Mouse (Mus musculus) embryonic facial prominence, embryonic 14.5 days (tissue): Measurements from ENCODE around the gene Slc5a5. TPM values are rescaled to one million over a fixed set of nuclear protein-coding genes. Genes with fewer than 3 reads are reported as not detected.

ENCODE experiments used
- ATAC-seq: fragments of 200-750 bp; cut with Nextera tagmentation; 2 replicates; pipeline ENCODE4 v1.8.0; 2017; ENCODE audit warnings: low read depth, moderate number of reproducible peaks, moderate TSS enrichment
- DNase-seq: peaks from one replicate; pipeline ENCODE4 v3.0.0-alpha.2; 2015; ENCODE audit warnings: low spot score
- H3K27ac ChIP-seq: fragments of 300-500 bp; sonication (generic); replicated peaks from 2 replicates; pipeline ENCODE4 v1.5.1; 2014; ENCODE audit warnings: low read depth, mild to moderate bottlenecking, low read length, moderate library complexity
- H3K27me3 ChIP-seq: fragments of 300-500 bp; sonication (generic); replicated peaks from 2 replicates; pipeline ENCODE4 v1.6.1; 2014; ENCODE audit warnings: low read length; ENCODE audit not compliant: control insufficient read depth, insufficient read depth
- H3K36me3 ChIP-seq: fragments of 300-500 bp; sonication (generic); 2 replicates; pipeline ENCODE4 v1.6.1; 2014; ENCODE audit warnings: low read length, mixed read lengths; ENCODE audit not compliant: control insufficient read depth, insufficient read depth
- H3K4me1 ChIP-seq: fragments of 300-500 bp; sonication (generic); 2 replicates; pipeline ENCODE4 v1.6.1; 2014; ENCODE audit warnings: antibody characterized with exemption, low read length; ENCODE audit not compliant: control insufficient read depth, insufficient read depth
- H3K4me2 ChIP-seq: fragments of 300-500 bp; sonication (generic); 2 replicates; pipeline ENCODE4 v1.6.1; 2014; ENCODE audit warnings: low read depth, mild to moderate bottlenecking, low read length, moderate library complexity, mixed read lengths
- H3K4me3 ChIP-seq: fragments of 300-500 bp; sonication (generic); 2 replicates; pipeline ENCODE4 v1.5.1; 2014; ENCODE audit warnings: low read depth, mild to moderate bottlenecking, low read length
- H3K9ac ChIP-seq: fragments of 300-500 bp; sonication (generic); 2 replicates; pipeline ENCODE4 v1.6.1; 2014; ENCODE audit warnings: low read depth, mild to moderate bottlenecking, low read length, moderate library complexity, mixed read lengths
- H3K9me3 ChIP-seq: fragments of 300-500 bp; sonication (generic); 2 replicates; pipeline ENCODE4 v1.6.1; 2016; ENCODE audit warnings: low read length; ENCODE audit not compliant: control insufficient read depth
- WGBS: fragments of 180-500 bp; shearing (Covaris S2); extraction: QIAGEN DNeasy Blood & Tissue Kit; methylation state at CpG from one replicate; pipeline ENCODE4 v1.1.7; 2014; 5-methylcytosine and 5-hydroxymethylcytosine counted together
- polyA plus RNA-seq: library from polyadenylated mRNA; unstranded; fragments of >200 nt; fragmentation: Nextera tagmentation; extraction: Ambion mirVana; gene quantifications from 2 replicates; pipeline ENCODE4 v1.2.1, GENCODE M21; 2014

Gene Slc5a5
- polyA plus RNA-seq, 1 experiment from 2014 or later: 0.42 TPM

- Histone ChIP-seq H3K4me3 (no peak overlapping the region), H3K4me1 (no peaks in the 10 kb centered on the region), H3K9me3 (no peaks in the 10 kb centered on the region), H3K27me3 (no peaks in the 10 kb centered on the region), H3K4me2 (no peak overlapping the region), H3K36me3 (no peaks in the 10 kb centered on the region), H3K27ac (no peak overlapping the region), H3K9ac (no peak overlapping the region)
- no peak for DNase-seq
- ATAC-seq: no peak
- WGBS: 63% methylated on average over 25 of the region's 25 CpGs
Measured at GRCm38 (mm10) chr8:70842484-70842883, 50.1 kb downstream of the Slc5a5 start.

- peak; percentile 82 for DNase-seq
- Histone ChIP-seq H3K9ac (no peak overlapping the region), H3K4me3 (no peak overlapping the region), H3K36me3 (no peaks in the 10 kb centered on the region), H3K4me1 (no peaks in the 10 kb centered on the region), H3K9me3 (no peaks in the 10 kb centered on the region), H3K27ac (no peak overlapping the region), H3K27me3 (no peaks in the 10 kb centered on the region), H3K4me2 (no peak overlapping the region)
- ATAC-seq: no peak
- 29% methylated on average over 22 of the region's 22 CpGs for WGBS
Measured at GRCm38 (mm10) chr8:70841147-70842072, 51.1 kb downstream of the Slc5a5 start.

DNA sequence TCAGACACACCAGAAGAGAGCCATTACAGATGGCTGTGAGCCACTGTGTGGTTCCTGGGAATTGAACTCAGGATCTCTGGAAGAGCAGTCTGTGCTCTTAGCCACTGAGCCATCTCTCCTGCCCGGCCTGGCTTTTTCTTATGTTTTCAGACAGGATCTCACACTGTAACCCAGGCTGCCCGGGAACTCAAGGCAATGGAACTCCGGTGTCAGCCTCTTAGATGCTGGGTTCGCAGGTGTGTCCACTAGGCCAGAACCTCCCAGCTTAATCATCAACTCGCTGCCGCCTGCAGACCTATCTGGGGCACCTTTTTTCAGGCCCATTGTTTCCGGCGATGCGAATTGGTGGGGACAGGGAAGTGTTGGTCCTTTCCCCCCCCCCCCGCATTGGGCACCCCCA, 52.0 kb downstream of the Slc5a5 start:
- no peaks in the 10 kb centered on the region for H3K9me3 ChIP-seq
- H3K36me3 ChIP-seq: 0 out of 2 replicates have a peak, but pooled peaks cover 5% of the 10 kb centered on the region

DNA sequence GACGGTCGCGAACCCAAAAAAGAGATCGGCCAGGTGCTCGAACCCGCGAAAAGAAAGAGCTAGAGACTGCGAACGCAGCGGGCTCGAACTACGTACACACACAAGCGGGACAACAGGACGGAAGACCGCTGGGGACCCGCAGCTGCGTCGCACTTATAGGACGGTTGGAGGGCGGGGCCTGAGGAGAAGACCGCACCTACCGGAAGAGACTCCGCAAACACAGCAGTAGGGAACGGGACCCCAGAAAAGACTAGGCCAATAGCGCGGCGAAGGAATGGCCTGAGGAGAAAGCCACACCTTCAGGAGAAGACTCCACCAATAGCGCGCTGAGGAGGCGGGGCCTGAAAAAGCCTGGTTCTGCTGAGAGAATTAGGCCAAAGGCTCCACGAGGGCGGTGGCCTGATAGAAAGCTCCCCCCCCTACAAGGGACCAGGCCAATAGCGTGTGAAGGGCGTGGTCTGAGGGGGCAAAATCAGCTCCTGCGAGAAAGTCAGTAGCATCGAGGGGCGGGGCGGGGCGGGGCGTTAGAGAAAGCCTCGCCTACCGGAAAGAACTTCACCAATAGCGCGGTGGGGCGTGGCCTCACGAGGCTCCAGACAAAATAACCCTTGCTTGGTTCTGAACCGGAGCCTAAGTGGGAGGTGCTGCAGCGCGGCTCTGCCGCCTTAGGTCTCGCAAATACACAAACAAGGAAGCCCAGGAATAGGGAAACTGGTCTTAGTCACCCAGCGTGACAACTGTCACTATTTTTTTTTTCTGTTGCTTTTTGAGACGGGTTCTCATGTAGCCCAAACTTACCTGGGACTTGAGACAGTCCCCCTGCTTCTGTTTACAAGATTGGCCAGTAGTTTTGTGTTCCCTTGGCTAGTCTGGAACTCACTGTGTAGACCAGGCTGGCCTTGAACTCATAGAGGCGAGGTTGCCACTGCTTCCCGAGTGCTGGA, 52.9 kb downstream of the Slc5a5 start, which contains the start of gene Arrdc2:
Gene Arrdc2 (minus strand): TSS at position 313 of the 944 bp plus-strand sequence.
- 2% methylated on average over 55 of the region's 55 CpGs for WGBS
- Histone ChIP-seq H3K4me1 (no peaks in the 10 kb centered on the region), H3K27ac (peak within 1 kb of the TSS; percentile 71), H3K4me2 (peak within 1 kb of the TSS; percentile 83), H3K27me3 (no peaks in the 10 kb centered on the region), H3K36me3 (0 out of 2 replicates have a peak, but pooled peaks cover 9% of the 10 kb centered on the region), H3K9me3 (no peaks in the 10 kb centered on the region), H3K4me3 (peak within 1 kb of the TSS; percentile 64), H3K9ac (peak within 1 kb of the TSS; percentile 82)
- DNase-seq: peak; percentile 100
- ATAC-seq: peak; percentile 98

More for the DNA sequence above, 52.0 kb downstream of the Slc5a5 start:
- no peaks in the 10 kb centered on the region for H3K27me3 ChIP-seq
- DNase-seq: no peak
- no peak overlapping the region for H3K4me3 ChIP-seq
- H3K9ac ChIP-seq: no peak overlapping the region
- peak overlapping the region; percentile 67; the same call in 1 of the 2 replicates for H3K27ac ChIP-seq
- H3K4me1 ChIP-seq: no peaks in the 10 kb centered on the region
- WGBS: 63% methylated on average over 10 of the region's 10 CpGs
- ATAC-seq: no peak
- H3K4me2 ChIP-seq: no peak overlapping the region

DNA sequence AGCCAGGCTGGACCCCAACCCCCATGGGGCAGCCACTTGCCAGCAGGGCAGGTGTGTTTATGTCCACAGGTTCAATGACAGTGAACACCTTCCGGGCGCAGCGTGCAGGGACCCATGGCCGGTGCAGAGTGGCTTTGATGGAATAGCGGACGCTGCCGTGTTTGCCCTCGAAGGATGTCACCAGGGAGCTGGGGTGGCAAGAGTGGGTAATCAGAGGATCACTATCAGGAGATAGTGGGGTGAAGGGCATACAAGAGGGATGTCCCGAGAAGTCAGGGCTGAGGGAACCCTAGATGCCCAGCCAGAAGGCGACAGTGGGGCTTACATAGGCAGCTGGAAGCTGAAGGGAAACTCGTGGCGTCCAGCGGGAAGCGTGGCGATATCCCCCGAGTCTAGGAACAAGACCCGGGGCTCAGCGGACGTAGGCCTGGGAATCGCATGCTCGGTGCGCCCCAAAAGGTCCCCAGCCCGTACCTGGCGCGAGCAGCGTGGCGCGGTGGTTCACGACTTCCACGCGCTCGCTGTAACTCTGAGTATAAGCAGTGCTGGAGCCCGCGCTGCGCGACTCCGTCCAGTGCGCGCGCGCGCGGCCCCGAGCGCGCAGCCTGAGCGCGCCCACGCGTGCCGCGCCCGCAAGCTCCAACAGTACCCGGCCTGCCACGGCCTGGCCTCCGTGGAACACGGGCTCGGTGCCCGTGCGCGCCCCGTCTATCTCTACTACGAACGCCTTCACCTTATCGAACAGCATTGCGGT, 53.7 kb downstream of the Slc5a5 start:
- Histone ChIP-seq H3K4me2 (peak overlapping the region; percentile 83), H3K4me1 (no peaks in the 10 kb centered on the region), H3K27me3 (no peaks in the 10 kb centered on the region), H3K27ac (peak overlapping the region; percentile 71), H3K9ac (peak overlapping the region; percentile 82), H3K36me3 (0 out of 2 replicates have a peak, but pooled peaks cover 12% of the 10 kb centered on the region), H3K9me3 (no peaks in the 10 kb centered on the region), H3K4me3 (peak overlapping the region; percentile 64)
- peak; percentile 24 for ATAC-seq
- no peak for DNase-seq
- WGBS: 5% methylated on average over 23 of the region's 66 CpGs

DNA sequence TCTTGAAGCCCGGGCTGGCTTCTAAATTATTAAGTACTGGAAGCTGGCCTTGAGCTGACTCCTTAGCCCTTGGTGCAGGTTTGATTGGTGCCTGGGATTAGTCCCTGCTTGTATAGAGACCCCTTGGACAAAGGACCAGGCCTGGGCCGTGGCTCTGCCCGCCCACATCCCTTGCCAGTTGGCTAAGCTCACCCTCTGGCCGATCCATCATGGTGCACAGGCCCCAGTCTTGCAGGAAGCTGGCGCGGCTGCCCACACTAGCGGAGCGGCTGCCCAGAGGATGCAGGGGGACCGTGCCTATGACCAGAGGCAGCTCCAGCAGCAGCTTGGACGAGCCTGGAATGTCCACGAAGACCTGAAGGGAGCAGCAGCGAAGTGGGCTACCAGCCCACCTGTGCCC, 55.9 kb downstream of the Slc5a5 start:
- H3K4me3 ChIP-seq: no peak overlapping the region
- H3K27me3 ChIP-seq: no peaks in the 10 kb centered on the region
- H3K4me2 ChIP-seq: no peak overlapping the region
- no peak for ATAC-seq
- no peak overlapping the region for H3K27ac ChIP-seq
- H3K36me3 ChIP-seq: 0 out of 2 replicates have a peak, but pooled peaks cover 12% of the 10 kb centered on the region
- H3K9me3 ChIP-seq: no peaks in the 10 kb centered on the region
- DNase-seq: no peak
- 90% methylated on average over 12 of the region's 12 CpGs for WGBS
- H3K4me1 ChIP-seq: no peaks in the 10 kb centered on the region
- H3K9ac ChIP-seq: no peak overlapping the region

- no peak overlapping the region for H3K4me3 ChIP-seq
- no peaks in the 10 kb centered on the region for H3K27me3 ChIP-seq
- no peak for ATAC-seq
- WGBS: 84% methylated on average over 2 of the region's 3 CpGs
- no peak overlapping the region for H3K4me2 ChIP-seq
- no peak overlapping the region for H3K9ac ChIP-seq
- no peaks in the 10 kb centered on the region for H3K9me3 ChIP-seq
- 0 out of 2 replicates have a peak, but pooled peaks cover 12% of the 10 kb centered on the region for H3K36me3 ChIP-seq
- H3K27ac ChIP-seq: no peak overlapping the region
- no peaks in the 10 kb centered on the region for H3K4me1 ChIP-seq
- no peak for DNase-seq
Measured at GRCm38 (mm10) chr8:70834071-70834470, 58.5 kb downstream of the Slc5a5 start.

DNA sequence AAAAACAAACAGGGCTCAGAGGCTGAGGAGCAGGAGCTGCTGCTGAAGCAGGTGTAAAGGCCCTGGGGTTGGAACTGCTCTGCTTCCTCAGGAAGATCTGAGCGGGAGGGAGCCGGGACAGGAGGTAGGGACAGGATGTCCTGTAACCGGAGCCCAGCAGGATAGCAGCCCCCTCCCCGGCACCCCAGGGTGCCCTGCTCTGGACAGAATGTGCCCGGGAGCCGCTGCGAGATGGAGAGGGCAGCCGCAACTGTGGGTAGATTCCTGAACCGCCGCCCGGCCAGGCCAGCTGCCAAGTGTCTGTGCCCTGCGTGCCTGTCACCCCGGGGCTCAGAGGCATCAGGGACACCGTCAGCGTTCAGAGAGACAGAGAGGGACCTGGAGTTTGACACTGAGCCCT, 59.0 kb downstream of the Slc5a5 start:
- Histone ChIP-seq H3K27me3 (no peaks in the 10 kb centered on the region), H3K36me3 (0 out of 2 replicates have a peak, but pooled peaks cover 12% of the 10 kb centered on the region)

More for the DNA sequence above, 59.0 kb downstream of the Slc5a5 start:
- Histone ChIP-seq H3K4me1 (no peaks in the 10 kb centered on the region), H3K4me2 (no peak overlapping the region), H3K4me3 (no peak overlapping the region), H3K27ac (no peak overlapping the region), H3K9ac (peak overlapping the region; percentile 25; the same call in 1 of the 2 replicates), H3K9me3 (no peaks in the 10 kb centered on the region)
- ATAC-seq: no peak
- DNase-seq: no peak
- 55% methylated on average over 11 of the region's 15 CpGs for WGBS
